Mouse (Mus musculus) thymus, adult 2 months (tissue): ENCODE results near the gene Foxd4. TPM values are rescaled to one million over a fixed set of nuclear protein-coding genes. Genes with fewer than 3 reads are reported as not detected.
"Not testable (repeated sequence)": the region's sequence is repeated elsewhere in the genome, so short reads cannot be mapped to it uniquely, and the experiment has no call there.

ENCODE experiments used
- DNase-seq: peaks from one replicate; pipeline ENCODE4 v3.0.0; 2021
- H3K27ac ChIP-seq: fragments of 200-500 bp; 2 replicates; pipeline ENCODE4 v1.5.1; 2012; ENCODE audit warnings: low read length, control low read depth; ENCODE audit not compliant: control insufficient read depth, insufficient read depth
- H3K27me3 ChIP-seq: fragments of 200-500 bp; 2 replicates; pipeline ENCODE4 v1.6.1; 2012; ENCODE audit warnings: mild to moderate bottlenecking, low read length, moderate library complexity, mixed read lengths; ENCODE audit not compliant: control insufficient read depth, insufficient read depth
- H3K36me3 ChIP-seq: fragments of 200-500 bp; 2 replicates; pipeline ENCODE4 v1.6.1; 2012; ENCODE audit warnings: mild to moderate bottlenecking, low read length, moderate library complexity; ENCODE audit not compliant: control insufficient read depth, insufficient read depth
- H3K4me1 ChIP-seq: fragments of 200-500 bp; replicated peaks from 2 replicates; pipeline ENCODE4 v1.6.1; 2012; ENCODE audit warnings: low read length; ENCODE audit not compliant: control insufficient read depth, insufficient read depth
- H3K4me3 ChIP-seq: fragments of 200-500 bp; 2 replicates; pipeline ENCODE4 v1.5.1; 2012; ENCODE audit warnings: mild to moderate bottlenecking, low read length, control low read depth, moderate library complexity; ENCODE audit not compliant: control insufficient read depth, insufficient read depth
- CTCF ChIP-seq: fragments of 200-500 bp; IDR thresholded peaks from 2 replicates; pipeline ENCODE4 v1.5.1; 2012; ENCODE audit warnings: mild to moderate bottlenecking, control low read depth, low read length, moderate library complexity, borderline replicate concordance; ENCODE audit not compliant: control insufficient read depth, poor library complexity, insufficient read depth; ENCODE audit errors: extremely low read depth
- POLR2A ChIP-seq: fragments of 200-500 bp; IDR thresholded peaks from 2 replicates; pipeline ENCODE4 v1.6.1; 2012; ENCODE audit warnings: mild to moderate bottlenecking, low read length, control low read depth, moderate library complexity; ENCODE audit not compliant: control insufficient read depth, poor library complexity, insufficient read depth; ENCODE audit errors: extremely low read depth
- WGBS: fragments of 180-500 bp; shearing (Covaris S2); methylation state at CpG from one replicate; pipeline ENCODE4 v1.1.7; 2018; 5-methylcytosine and 5-hydroxymethylcytosine counted together
- polyA plus RNA-seq: library from polyadenylated mRNA; depleted of rRNA; stranded (reverse); fragments of >200 nt; gene quantifications from 2 replicates; pipeline ENCODE4 v1.2.3, GENCODE M21; 2012

Foxd4 gene
- polyA plus RNA-seq, 1 experiment, result not detected

DNA sequence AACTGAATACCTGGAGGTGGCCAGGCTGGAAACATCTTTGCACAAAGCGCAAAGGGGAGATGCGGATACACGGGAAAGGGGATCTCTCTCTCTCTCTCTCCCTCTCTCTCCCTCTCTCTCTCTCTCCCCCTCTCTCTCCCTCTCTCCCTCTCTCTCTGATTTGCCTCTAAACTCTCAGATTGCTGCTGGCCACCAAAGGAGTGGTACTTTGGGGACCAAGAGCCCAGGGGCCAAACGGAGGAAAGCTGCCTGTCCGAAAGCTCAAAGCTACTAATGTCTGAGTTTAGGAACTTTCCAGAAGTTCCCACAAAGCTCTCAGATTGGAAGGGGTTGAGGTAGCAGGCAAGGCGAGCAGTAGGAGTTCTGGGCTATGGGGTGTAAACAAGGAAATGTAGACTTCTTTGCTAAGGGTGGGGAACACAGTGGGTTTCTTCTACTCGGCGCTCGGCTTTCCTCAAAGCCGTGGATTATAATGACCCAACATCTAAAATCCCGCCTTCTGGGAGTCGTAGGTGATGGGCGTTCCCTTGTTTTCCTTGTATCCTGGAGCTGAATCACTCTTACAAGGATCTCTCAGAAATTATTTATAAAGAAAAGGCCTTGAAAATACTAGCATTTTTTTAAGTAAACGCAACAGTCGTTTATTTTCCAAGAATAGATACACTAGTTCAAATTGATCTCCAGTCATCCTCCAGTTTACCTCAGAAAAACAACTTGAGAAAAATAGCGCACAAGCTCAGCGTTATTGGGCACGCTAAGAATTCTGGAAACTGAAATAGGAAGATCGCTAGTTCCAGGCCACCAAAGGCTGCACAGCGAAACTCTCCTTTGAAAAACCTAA lies 2.9 kb downstream of the Foxd4 start:
- no peak for DNase-seq
- peaks cover 37% of the 10 kb centered on the region for H3K27me3 ChIP-seq

DNA sequence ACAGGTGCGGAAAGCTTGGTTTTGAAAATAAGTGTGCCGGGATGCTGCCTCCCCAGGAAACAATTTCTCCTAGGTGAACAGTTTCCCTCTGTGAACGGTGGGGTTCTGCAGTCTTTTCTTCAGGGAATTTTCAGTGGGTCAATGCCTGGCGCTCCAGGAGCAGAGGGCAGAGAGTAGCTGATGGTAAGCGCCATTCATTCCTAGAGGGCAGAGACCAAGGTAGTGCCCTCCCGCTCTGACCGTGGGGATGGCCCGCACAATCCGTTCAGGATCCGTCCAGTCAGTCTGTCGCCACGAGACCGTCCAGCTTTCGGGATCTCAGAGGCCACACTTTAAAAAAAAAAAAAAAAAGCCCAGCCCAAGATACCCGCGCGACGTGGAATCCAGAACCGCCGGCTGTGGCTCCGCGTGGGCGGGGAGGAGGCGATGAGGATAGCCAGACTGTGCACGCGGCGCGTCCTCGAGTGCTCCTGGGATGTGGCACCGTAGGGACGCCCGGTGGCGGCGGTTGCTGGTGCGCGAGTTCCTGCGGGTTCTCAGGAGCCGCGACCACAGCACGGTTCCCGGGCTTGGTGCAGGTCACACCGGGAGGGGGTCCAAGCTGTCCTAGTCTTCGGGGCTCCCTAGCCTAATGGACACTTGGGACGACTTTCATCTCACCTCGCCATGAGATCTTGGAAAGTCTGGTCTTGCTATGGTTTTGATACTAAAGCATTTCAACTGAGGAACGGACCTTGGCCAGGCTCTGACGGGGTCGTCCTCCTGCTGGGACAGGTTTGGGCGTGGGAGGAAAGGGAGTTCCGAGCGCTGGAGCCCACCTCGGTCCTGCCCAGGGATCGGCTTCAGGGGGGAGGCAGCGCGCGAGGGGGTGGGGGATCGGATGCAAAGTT lies 3.7 kb downstream of the Foxd4 start:
- H3K4me3 ChIP-seq, result no peak overlapping the region

More for the DNA sequence above, 2.9 kb downstream of the Foxd4 start:
- H3K36me3 ChIP-seq, result no peaks in the 10 kb centered on the region
- H3K4me1 ChIP-seq, result no peaks in the 10 kb centered on the region
- TF ChIP-seq CTCF (no peak), POLR2A (no peak)
- 11% methylated on average over 20 of the region's 20 CpGs for WGBS
- H3K4me3 ChIP-seq, result no peak overlapping the region
- H3K27ac ChIP-seq, result no peak overlapping the region

DNA sequence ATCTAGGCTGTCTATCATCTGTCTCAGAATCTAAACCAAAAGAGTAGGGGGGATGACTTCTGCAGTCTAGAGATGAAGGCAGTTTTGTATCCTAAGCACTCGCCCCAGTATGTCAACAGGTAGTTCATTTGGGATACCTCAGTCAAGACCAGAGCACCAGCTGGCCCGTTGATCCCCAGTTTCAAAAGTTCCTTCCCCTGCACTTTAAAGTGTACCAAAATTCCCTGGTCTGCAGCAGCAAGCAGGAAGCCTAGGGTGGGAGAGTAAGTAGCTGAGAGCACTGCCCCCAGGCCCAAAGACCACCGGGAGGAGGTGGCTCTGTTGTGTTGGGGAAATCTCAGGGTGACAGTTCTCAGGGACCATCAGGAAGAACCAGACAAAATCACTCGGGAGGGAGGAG lies 4.5 kb downstream of the Foxd4 start:
- Histone ChIP-seq H3K36me3 (no peaks in the 10 kb centered on the region), H3K27me3 (peaks cover 34% of the 10 kb centered on the region), H3K27ac (no peak overlapping the region), H3K4me3 (no peak overlapping the region), H3K4me1 (no peaks in the 10 kb centered on the region)
- TF ChIP-seq CTCF (no peak), POLR2A (no peak)
- DNase-seq, result no peak
- 32% methylated on average over 4 of the region's 4 CpGs for WGBS

More for the DNA sequence above, 3.7 kb downstream of the Foxd4 start:
- WGBS, result 8% methylated on average over 57 of the region's 57 CpGs
- no peak for DNase-seq
- H3K27ac ChIP-seq, result no peak overlapping the region
- H3K27me3 ChIP-seq, result peaks cover 36% of the 10 kb centered on the region
- H3K4me1 ChIP-seq, result no peaks in the 10 kb centered on the region
- H3K36me3 ChIP-seq, result no peaks in the 10 kb centered on the region
- TF ChIP-seq POLR2A (no peak), CTCF (no peak)

DNA sequence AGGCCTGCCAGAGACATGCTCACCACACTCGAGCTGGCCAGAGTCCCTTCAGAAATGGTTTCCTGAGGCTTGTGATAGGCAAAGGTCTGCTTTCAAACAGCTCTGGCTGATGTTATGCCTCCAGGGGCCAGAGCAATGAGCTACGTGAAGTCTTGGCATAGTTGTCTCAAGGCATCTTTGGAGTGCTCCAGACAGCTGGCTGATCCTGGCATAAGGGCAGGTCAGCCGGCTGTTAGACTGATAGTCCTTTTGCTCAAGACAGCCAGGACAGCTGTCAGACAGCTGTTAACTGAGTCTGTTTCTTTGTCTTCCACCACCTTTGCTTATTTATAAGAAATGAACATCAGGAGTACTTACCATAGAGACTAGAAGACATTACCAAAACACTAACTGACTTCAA lies 14.1 kb downstream of the Foxd4 start:
- no peaks in the 10 kb centered on the region for H3K36me3 ChIP-seq
- no peak overlapping the region for H3K4me3 ChIP-seq
- H3K27me3 ChIP-seq, result no peaks in the 10 kb centered on the region
- DNase-seq, result no peak
- 70% methylated on average over 3 of the region's 3 CpGs for WGBS
- H3K4me1 ChIP-seq, result no peaks in the 10 kb centered on the region
- no peak overlapping the region for H3K27ac ChIP-seq
- TF ChIP-seq CTCF, result no peak
- no peak for TF ChIP-seq POLR2A

- Histone ChIP-seq H3K27me3 (no peaks in the 10 kb centered on the region), H3K4me3 (no peak overlapping the region), H3K27ac (no peak overlapping the region), H3K4me1 (no peaks in the 10 kb centered on the region), H3K36me3 (no peaks in the 10 kb centered on the region)
- TF ChIP-seq CTCF, result no peak
- TF ChIP-seq POLR2A, result no peak
- peak; percentile 43 for DNase-seq
- 11% methylated on average over 5 of the region's 5 CpGs for WGBS
These were observed 15.5 kb downstream of the Foxd4 start for GRCm38 (mm10) chr19:24885504-24885903.

DNA sequence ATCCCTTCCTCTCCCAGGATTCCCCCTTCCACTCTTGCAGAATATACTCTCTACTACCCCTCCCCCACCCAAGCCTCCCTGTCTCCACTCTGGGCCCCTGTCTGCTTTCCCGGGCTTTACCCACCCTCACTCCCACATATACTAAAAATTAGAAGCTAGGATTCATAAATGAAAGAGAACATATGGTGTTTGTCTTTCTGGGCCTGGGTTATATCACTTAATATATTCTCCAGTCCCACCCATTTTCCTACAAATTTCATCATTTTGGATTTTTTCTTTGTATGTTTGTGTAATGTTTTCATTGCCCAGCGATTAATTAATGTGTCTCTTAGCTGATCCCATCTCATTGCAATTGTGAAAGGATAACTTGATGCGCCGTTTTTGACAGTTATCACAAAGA lies 19.8 kb downstream of the Foxd4 start:
- no peaks in the 10 kb centered on the region for H3K4me1 ChIP-seq
- TF ChIP-seq CTCF (no peak), POLR2A (no peak)
- no peaks in the 10 kb centered on the region for H3K27me3 ChIP-seq
- no peak overlapping the region for H3K4me3 ChIP-seq
- H3K27ac ChIP-seq, result no peak overlapping the region
- no peak for DNase-seq
- H3K36me3 ChIP-seq, result no peaks in the 10 kb centered on the region
- WGBS, result 83% methylated on average over 4 of the region's 4 CpGs

DNA sequence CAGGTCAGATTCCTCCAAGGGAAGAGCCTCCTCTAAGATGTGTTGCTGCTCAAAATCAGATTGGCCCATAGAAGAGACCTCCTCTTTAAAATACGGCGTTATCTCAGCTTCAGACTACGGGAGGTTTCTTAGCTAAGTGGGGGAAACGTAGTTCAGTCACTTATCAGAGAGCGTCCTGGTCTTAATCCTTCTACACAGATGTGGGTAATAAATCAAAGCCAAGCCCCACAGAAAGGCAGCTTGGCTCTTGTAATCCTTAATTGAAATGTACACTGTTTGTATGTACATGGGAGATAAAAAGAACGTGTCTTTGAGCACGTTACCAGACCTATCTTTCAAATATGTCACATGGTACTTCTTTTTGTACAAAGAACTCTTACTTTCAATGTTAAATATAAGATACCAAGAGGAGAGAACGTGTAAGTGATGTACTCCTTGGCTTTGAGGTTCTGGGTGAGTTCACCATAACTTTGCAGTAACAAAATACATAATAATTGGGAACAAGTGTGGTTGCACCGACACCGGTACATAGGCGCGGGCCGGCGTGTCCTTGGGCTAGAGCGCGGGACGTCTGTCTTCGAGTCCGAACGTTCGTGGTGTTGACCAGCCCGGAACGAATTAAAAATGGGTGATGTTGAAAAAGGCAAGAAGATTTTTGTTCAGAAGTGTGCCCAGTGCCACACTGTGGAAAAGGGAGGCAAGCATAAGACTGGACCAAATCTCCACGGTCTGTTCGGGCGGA lies 25.7 kb downstream of the Foxd4 start, which contains the start of gene Gm10053:
Gm10053 (plus strand) TSS at position 558 of the 742 bp plus-strand sequence.
- H3K27ac ChIP-seq, H3K4me3 ChIP-seq, H3K27me3 ChIP-seq, DNase-seq, H3K4me1 ChIP-seq, H3K36me3 ChIP-seq: not testable (repeated sequence)
- WGBS, result 76% methylated on average over 23 of the region's 26 CpGs
